4 mouse cellular contexts compared by ENCODE assay signal in the genomic region with DNA sequence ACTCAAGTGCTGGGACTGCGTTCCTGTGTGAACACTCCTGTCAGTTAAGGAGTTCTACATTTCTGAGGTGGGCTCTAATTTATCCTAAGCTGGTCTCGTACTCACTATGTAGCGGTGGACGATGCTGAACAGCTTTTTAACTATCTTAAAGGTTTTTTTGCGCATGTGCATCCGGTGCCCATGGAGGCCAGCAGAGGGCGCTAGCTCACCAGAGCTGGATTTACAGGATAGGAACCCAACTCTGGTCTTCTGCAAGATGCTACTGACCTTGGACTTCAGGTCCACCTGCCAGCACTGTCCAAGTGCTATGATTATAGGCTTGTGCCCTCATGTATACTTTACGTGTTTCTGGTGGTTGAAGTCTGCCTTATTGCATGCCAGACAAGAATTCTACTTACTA. TPM values are rescaled to one million over a fixed set of nuclear protein-coding genes. Genes with fewer than 3 reads are reported as not detected.
"Had no signal": no experiment of that assay in that cellular context is flagged by ENCODE, and none has a peak within 500 bp of the region (broad histone marks: within the 10 kb centered on the region; RNA-seq: fewer than 3 reads in every experiment).

No protein-coding gene starts in this region.

RNA-seq across cellular contexts. Expression of gene Vmn1r90, which starts 29.7 kb away (rescaled TPM):
- total RNA-seq: megakaryocyte progenitor cell, adult 5-6 weeks had no signal
- polyA plus RNA-seq: liver, embryonic 15.5 days; myocyte; small intestine, adult 2 months had no signal
